Mouse (Mus musculus) left cerebral cortex, adult 8-10 months (tissue): ENCODE data around the gene Gm3667. TPM values are rescaled to one million over a fixed set of nuclear protein-coding genes. Genes with fewer than 3 reads are reported as not detected.
"Not testable (repeated sequence)": the region's sequence is repeated elsewhere in the genome, so short reads cannot be mapped to it uniquely, and the experiment has no call there.

Source experiments
- DNase-seq, 2 experiments: peaks; one replicate each; pipeline ENCODE4 v3.0.0; 2022; ENCODE audit warnings: low spot score in 2 of 2
- total RNA-seq, 4 experiments: library from RNA; stranded (reverse); gene quantifications; 2 replicates each; pipeline ENCODE4 v1.2.4; 2022

Gene Gm3667
- total RNA-seq = 1 to 10 TPM; 1.4 to 2.0 (median 1.8) TPM

DNA sequence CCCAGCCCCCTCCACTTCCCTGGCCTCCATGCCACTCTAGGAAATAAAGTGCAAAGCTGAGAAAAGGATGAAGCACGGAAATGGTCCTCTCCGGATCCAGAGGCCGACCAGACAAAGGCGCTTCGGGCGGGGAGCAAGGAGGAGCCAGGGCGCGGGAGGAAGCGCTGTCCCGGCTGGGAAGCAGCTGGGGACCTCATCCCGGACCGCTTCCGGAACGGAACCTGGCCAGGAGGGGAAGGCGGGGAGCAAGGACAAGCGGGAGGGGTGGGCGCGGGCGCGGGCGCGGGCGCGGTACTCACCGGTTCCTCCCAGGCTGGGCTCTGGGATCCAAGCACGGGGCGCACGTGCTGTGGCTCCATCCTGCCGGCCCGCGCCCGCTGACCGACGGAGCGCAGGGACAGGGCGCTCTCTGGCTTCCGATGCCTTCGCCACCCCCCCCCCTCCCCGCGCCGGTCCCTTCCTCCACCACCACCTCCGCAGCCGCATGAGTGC, at the start of gene Gm3667:
TSS of gene Gm3667 (minus strand) at position 442 of the 492 bp plus-strand sequence.
- not testable (repeated sequence) for DNase-seq

DNA sequence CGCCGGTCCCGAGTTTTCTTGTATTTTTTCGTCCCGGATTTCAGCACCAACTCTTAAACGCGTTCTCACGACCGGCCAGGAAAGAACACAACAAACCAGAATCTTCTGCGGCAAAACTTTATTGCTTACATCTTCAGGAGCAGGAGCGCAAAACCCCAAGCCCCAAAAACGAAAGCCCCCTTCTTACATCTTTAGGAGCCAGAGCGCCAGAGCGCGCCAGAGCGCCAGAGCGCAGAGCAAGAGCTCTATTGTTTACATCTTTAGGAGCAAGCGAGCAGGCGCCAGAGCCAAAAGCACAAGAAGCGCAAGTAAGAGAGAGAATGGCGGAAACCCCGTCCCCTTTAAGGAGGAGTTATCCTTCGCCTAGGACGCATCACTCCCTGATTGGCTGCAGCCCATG, 10.1 kb upstream of the Gm3667 start:
- DNase-seq = not testable (repeated sequence)

DNA sequence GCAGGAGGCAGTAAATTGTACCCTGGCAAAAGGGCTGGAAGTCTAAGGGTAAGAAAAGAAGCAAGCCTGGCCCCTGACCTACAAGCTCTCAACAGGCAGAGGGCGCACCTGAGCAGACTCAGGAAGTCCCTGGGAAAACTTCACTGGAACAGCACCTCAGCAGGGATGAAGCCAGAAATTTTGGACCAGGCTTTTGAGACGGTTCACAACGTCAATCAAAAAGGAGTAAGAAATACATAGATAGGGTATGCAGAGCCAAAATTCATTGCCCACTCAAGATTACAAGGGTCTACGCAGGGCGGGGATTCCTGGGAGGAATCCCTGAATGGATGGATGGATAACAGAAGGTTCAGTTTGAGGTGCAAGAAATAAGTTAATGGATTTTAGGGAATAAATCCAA, 951 bp downstream of the Gm3667 start:
- DNase-seq = peak; percentile 15 to 50

DNA sequence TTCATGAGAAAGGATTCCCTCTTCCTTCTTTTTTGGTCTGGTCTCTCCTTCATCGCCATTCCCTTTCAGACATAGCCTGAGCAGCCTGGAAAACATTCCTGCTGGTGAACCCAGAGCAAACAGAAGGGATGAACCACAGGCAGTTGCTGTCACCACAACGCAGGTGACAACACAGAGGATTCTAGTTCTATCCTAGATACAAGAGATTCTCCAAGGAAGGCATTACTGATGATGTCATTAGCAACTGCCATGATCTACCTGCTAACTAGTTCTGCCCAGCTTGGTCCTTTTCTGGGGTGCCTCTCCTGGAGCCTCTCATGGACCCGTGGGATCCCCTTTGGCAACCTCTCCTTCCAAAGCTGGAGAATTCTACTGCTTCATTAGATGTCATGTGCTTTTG, 49.6 kb downstream of the Gm3667 start, which contains the start of gene Gm3642:
TSS of gene Gm3642 (minus strand) at position 101 of the 400 bp plus-strand sequence.
- not testable (repeated sequence) for DNase-seq

DNA sequence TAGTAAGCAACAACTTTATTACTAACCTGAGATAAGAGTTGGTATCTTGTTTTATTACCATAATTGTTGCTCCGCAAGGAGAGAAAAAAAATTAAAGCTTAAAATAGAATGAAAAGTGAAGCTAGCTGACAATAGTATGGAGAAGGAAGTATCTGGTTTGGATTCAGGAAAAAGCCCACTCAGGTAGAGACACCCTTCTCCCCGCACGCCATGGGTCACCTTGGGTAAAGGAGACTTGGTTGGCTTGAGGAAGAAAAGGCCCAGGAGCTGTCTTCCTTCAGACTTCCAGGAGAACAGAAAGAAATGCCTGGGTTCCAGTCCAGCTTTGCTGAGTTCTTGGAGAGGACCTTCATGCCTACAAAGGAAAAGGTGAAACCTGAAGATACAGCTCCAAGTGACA, 66.5 kb downstream of the Gm3667 start:
- not testable (repeated sequence) for DNase-seq

Other genes starting within 250 kb of the Gm3667 start
- gene Gm10251, start 205.8 kb downstream of the Gm3667 start, total RNA-seq = under 1 TPM in 1 of 4 experiments, not detected in 3; 0.33 TPM
- under 1 TPM in 1 of 4 experiments, not detected in 3; 0.34 TPM for gene Gm8050, start 169.7 kb downstream of the Gm3667 start, total RNA-seq
- gene Gm3636, start 147.6 kb downstream of the Gm3667 start, total RNA-seq = 1 to 10 TPM; 2.9 to 3.9 (median 2.9) TPM
- gene Gm8362, start 115.6 kb downstream of the Gm3667 start, total RNA-seq = not detected
- gene Gm3642, start 49.7 kb downstream of the Gm3667 start, total RNA-seq = not detected
- gene Gm6356, start 83.9 kb upstream of the Gm3667 start, total RNA-seq = not detected
- gene Gm10406, start 137.5 kb upstream of the Gm3667 start, total RNA-seq = under 1 TPM; 0.44 to 0.84 (median 0.57) TPM
- gene Gm3685, start 155.0 kb upstream of the Gm3667 start, total RNA-seq = not detected
- 1 to 10 TPM; 1.5 to 3.6 (median 2.7) TPM for gene Gm3696, start 210.7 kb upstream of the Gm3667 start, total RNA-seq
- gene Gm6676, start 235.4 kb upstream of the Gm3667 start, total RNA-seq = not detected